Mouse (Mus musculus) heart, embryonic 13.5 days (tissue): Measurements from ENCODE around the gene Clec18a. TPM values are rescaled to one million over a fixed set of nuclear protein-coding genes. Genes with fewer than 3 reads are reported as not detected.
"Not testable (repeated sequence)": the region's sequence is repeated elsewhere in the genome, so short reads cannot be mapped to it uniquely, and the experiment has no call there.

ENCODE experiments used
- ATAC-seq: fragments of 200-750 bp; cut with Nextera tagmentation; 2 replicates; pipeline ENCODE4 v1.8.0; 2017; ENCODE audit warnings: moderate TSS enrichment; ENCODE audit not compliant: insufficient number of reproducible peaks, low FRiP score, low TSS enrichment; ENCODE audit errors: extremely low read depth
- H3K27ac ChIP-seq: fragments of 300-500 bp; sonication (generic); replicated peaks from 2 replicates; pipeline ENCODE4 v1.5.1; 2015; ENCODE audit warnings: moderate library complexity, mild to moderate bottlenecking, inconsistent platforms
- H3K27me3 ChIP-seq: fragments of 300-500 bp; sonication (generic); replicated peaks from 2 replicates; pipeline ENCODE4 v1.6.1; 2015; ENCODE audit warnings: mild to moderate bottlenecking, inconsistent platforms
- H3K36me3 ChIP-seq: fragments of 300-500 bp; sonication (generic); 2 replicates; pipeline ENCODE4 v1.6.1; 2015; ENCODE audit warnings: mild to moderate bottlenecking, inconsistent platforms
- H3K4me1 ChIP-seq: fragments of 300-500 bp; sonication (generic); 2 replicates; pipeline ENCODE4 v1.6.1; 2015; ENCODE audit warnings: inconsistent platforms
- H3K4me2 ChIP-seq: fragments of 300-500 bp; sonication (generic); 2 replicates; pipeline ENCODE4 v1.6.1; 2015; ENCODE audit warnings: inconsistent platforms, mild to moderate bottlenecking, moderate library complexity
- H3K4me3 ChIP-seq: fragments of 300-500 bp; sonication (generic); 2 replicates; pipeline ENCODE4 v1.5.1; 2015; ENCODE audit warnings: moderate library complexity, mild to moderate bottlenecking, inconsistent platforms
- H3K9ac ChIP-seq: fragments of 300-500 bp; sonication (generic); 2 replicates; pipeline ENCODE4 v1.6.1; 2015; ENCODE audit warnings: inconsistent platforms, mild to moderate bottlenecking, moderate library complexity
- H3K9me3 ChIP-seq: fragments of 300-500 bp; sonication (generic); 2 replicates; pipeline ENCODE4 v1.6.1; 2016; ENCODE audit warnings: inconsistent platforms
- WGBS: fragments of 180-500 bp; shearing (Covaris S2); methylation state at CpG from one replicate; pipeline ENCODE4 v1.1.7; 2015; ENCODE audit warnings: mixed read lengths; 5-methylcytosine and 5-hydroxymethylcytosine counted together
- polyA plus RNA-seq: library from polyadenylated mRNA; unstranded; fragments of >200 nt; fragmentation: Nextera tagmentation; extraction: Ambion mirVana; gene quantifications from 2 replicates; pipeline ENCODE4 v1.2.1, GENCODE M21; 2015

The Clec18a gene
- polyA plus RNA-seq, 1 experiment from 2014 or later: not detected

DNA sequence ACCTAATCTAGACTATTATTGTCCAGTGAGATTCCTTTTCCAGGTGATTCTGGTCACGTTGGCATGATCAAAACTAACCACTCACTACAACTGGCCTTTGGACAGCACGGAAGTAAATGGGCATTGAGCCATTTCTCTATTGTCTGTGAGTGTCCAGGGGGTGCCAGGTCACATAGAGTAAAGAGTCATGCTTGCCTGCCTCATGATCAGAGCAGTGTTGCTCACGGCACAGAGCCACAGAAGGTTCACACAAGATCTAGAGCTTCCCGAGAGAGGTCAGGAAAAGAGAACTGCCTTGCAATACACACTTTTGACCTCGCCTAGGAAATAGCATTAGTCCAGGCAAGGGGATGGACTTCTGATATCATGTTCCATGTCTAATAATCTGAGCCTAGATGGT is 12.8 kb downstream of the Clec18a start:
- Histone ChIP-seq H3K9ac (no peak overlapping the region), H3K4me2 (no peak overlapping the region), H3K9me3 (no peaks in the 10 kb centered on the region), H3K27me3 (0 out of 2 replicates have a peak, but pooled peaks cover 3% of the 10 kb centered on the region), H3K36me3 (no peaks in the 10 kb centered on the region), H3K4me1 (peaks cover 5% of the 10 kb centered on the region; the same call in 1 of the 2 replicates), H3K4me3 (no peak overlapping the region), H3K27ac (no peak overlapping the region)
- ATAC-seq: no peak
- WGBS: 54% methylated on average over 5 of the region's 5 CpGs

DNA sequence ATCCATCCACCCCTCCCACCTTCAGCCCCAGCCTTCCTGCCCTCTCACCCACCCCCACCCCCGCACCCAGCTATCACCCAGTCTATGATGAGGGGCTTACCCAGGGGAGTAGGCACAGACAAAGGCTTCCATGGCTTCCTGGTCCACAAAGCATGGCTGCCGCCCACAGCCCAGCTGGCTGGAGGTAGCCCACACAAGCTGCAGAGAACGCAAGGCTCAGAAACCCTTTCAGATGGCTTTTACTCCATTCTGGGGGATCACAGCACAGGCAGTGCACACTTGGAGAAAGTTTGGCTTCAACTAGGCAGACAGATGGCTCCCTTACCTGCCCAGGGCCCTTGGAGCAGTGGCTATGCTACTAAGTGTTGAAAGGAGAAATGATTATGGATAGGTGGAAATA is 16.3 kb downstream of the Clec18a start:
- Histone ChIP-seq H3K9ac (no peak overlapping the region), H3K27ac (no peak overlapping the region), H3K4me1 (peaks cover 5% of the 10 kb centered on the region; the same call in 1 of the 2 replicates), H3K36me3 (no peaks in the 10 kb centered on the region), H3K4me2 (no peak overlapping the region), H3K27me3 (0 out of 2 replicates have a peak, but pooled peaks cover 2% of the 10 kb centered on the region), H3K4me3 (no peak overlapping the region), H3K9me3 (no peaks in the 10 kb centered on the region)
- no peak for ATAC-seq
- 65% methylated on average over 3 of the region's 3 CpGs for WGBS

DNA sequence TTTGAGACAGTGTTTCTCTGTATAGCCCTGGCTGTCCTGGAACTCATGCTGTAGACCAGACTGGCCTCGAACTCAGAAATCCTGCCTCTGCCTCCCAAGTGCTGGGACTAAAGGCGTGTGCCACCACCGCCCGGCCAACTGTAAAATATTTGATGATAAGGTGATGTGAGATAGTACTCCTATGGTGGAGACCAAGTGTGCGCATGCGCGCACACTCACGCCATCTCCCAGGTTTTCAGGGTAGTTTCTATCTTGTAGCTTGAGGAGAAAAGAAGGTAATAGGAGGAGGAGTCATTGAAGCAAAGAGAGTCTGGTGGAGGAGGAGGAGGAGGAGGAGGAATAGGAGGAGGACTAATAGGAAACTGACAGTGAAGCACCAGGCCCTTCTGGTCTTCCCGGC is 23.6 kb downstream of the Clec18a start:
- ATAC-seq, H3K9me3 ChIP-seq: not testable (repeated sequence)

DNA sequence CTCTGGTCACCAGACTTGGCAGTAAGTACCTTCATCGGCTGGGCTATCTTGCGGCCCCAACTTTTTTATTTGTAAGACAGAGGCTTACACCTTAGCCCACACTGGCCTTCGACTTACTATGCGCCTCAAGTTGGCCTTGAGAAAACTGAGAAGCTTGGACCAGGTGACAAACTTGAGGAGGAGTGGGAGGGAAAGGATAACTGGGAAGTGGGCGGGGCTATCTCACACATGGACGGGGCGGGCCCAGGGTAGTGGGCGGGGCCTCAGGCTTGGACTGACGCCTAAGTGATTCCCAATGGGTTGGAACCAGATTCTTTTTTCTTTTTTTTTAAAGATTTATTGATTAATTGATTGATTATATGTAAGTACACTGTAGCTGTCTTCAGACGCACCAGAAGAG is 24.8 kb downstream of the Clec18a start:
- ATAC-seq: no peak
- H3K36me3 ChIP-seq: no peaks in the 10 kb centered on the region
- WGBS: 27% methylated on average over 10 of the region's 10 CpGs

More for the DNA sequence above, 23.6 kb downstream of the Clec18a start:
- not testable (repeated sequence) for H3K4me3 ChIP-seq, H3K4me2 ChIP-seq, H3K27ac ChIP-seq, H3K36me3 ChIP-seq, H3K4me1 ChIP-seq, H3K9ac ChIP-seq
- 82% methylated on average over 9 of the region's 9 CpGs for WGBS
- peaks cover 12% of the 10 kb centered on the region; the same call in 1 of the 2 replicates for H3K27me3 ChIP-seq

DNA sequence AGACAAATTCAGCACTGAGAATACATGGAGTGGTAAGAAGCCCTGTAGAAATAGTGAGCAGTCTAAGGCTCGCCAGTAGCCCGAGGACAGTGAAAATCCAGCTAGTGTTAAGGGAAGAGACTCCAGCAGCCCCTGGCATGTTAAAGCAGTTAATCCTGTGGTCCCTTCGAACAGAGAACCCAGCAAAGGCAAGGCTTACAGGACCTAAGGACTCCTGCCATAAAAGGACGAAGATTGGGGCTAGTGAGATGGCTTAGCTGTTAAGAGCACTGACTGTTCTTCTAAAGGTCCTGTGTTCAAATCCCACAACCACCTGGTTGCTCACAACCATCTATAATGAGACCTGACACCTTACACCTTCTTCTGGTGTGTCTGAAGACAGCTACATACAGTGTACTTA is 25.9 kb downstream of the Clec18a start:
- Histone ChIP-seq H3K4me1 (peaks cover 9% of the 10 kb centered on the region), H3K9ac (no peak overlapping the region), H3K36me3 (no peaks in the 10 kb centered on the region), H3K9me3 (no peaks in the 10 kb centered on the region), H3K4me3 (no peak overlapping the region), H3K27me3 (peaks cover 12% of the 10 kb centered on the region; the same call in 1 of the 2 replicates), H3K4me2 (no peak overlapping the region), H3K27ac (no peak overlapping the region)
- WGBS: 66% methylated on average over 4 of the region's 4 CpGs
- ATAC-seq: no peak

More for the DNA sequence above, 24.8 kb downstream of the Clec18a start:
- no peak overlapping the region for H3K27ac ChIP-seq
- H3K27me3 ChIP-seq: peaks cover 12% of the 10 kb centered on the region; the same call in 1 of the 2 replicates
- H3K9me3 ChIP-seq: no peaks in the 10 kb centered on the region
- no peak overlapping the region for H3K4me3 ChIP-seq
- no peak overlapping the region for H3K9ac ChIP-seq
- no peak overlapping the region for H3K4me2 ChIP-seq
- H3K4me1 ChIP-seq: no peaks in the 10 kb centered on the region

DNA sequence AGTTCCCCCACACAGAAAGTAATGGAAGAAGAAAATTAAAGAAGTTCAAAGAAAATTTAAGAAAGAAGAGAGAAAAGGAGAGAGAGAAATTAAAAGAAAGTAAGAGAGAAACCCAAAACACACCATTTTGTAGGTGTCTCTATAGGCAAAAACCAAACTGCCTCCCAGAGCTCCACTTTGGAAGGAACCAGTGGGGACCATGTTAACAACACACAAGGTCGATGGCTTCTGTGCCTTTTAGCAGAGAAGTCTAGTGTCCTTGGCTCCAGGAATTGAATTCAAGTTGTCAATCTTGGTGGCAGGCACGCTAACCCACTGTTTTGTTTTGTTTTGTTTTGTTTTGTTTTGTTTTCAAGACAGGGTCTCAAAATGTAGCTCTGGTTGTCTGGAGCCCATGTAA is 29.3 kb downstream of the Clec18a start:
- ATAC-seq: no peak
- H3K4me3 ChIP-seq: peak overlapping the region; percentile 77
- H3K9ac ChIP-seq: no peak overlapping the region
- H3K4me2 ChIP-seq: peak overlapping the region; percentile 91
- no peaks in the 10 kb centered on the region for H3K9me3 ChIP-seq
- H3K4me1 ChIP-seq: peaks cover 32% of the 10 kb centered on the region
- peaks cover 2% of the 10 kb centered on the region; the same call in 1 of the 2 replicates for H3K36me3 ChIP-seq
- H3K27ac ChIP-seq: no peak overlapping the region
- WGBS: 42% methylated on average over 2 of the region's 2 CpGs
- H3K27me3 ChIP-seq: peaks cover 12% of the 10 kb centered on the region; the same call in 1 of the 2 replicates

DNA sequence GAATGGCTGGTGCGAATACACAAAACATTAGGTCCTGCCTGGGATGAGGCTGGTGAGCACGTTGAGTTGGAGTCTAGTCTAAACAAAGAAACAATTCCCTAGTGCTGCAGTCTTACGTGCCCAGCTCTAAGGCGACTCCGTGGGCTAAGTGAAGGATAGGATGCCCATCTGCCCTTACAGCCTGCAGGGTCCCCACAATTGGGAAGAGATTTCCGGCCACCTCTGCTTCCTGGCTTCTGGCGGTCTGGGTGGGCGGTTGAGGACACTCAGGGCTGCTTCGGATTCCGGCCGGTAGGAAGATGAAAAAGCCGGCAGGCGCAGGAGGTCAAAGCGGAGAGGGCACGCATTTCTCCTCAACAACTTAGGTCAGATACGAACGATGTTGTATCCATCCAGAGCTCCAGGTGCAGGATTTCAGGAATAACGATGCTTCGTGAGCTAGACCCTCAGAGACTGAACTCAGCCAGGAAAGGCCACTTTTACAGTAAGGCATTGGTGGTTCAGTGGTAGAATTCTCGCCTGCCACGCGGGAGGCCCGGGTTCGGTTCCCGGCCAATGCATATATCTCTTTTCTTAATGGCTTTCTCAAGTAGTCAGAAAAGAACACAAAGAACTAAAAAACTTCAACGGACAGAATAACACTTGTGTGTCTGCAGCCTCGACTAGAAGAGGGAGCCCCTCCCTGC is 30.0 kb downstream of the Clec18a start:
- Histone ChIP-seq H3K4me1 (peaks cover 39% of the 10 kb centered on the region), H3K4me3 (peak overlapping the region; percentile 77), H3K27ac (peak overlapping the region; percentile 50; the same call in 1 of the 2 replicates), H3K4me2 (peak overlapping the region; percentile 91), H3K9ac (peak overlapping the region; percentile 82), H3K9me3 (no peaks in the 10 kb centered on the region), H3K27me3 (peaks cover 12% of the 10 kb centered on the region; the same call in 1 of the 2 replicates), H3K36me3 (peaks cover 5% of the 10 kb centered on the region; the same call in 1 of the 2 replicates)
- WGBS: under 1% methylated on average over 27 of the region's 27 CpGs
- ATAC-seq: no peak; the same call in 1 of the 2 replicates

DNA sequence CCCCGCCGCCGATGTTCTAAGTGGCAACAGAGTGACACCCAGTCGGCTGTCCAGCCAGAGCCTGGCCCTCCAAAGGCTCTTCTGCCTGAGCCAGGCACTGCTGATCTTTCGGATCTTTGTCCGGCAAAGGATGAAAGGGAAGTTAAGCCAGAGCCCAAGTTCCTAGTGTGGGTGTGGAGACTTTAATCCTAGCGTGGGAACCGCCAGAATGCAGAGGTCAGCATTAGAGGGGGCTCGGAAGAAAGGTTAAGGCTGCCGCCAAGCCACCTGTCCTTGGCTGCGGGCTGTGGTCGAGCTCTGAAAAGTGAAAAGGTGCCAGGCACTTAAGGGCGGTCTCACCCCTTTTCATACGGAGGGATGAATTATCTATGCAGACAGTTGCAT is 30.5 kb downstream of the Clec18a start:
- Histone ChIP-seq H3K36me3 (peaks cover 5% of the 10 kb centered on the region; the same call in 1 of the 2 replicates), H3K9me3 (no peaks in the 10 kb centered on the region), H3K27me3 (peaks cover 12% of the 10 kb centered on the region; the same call in 1 of the 2 replicates), H3K27ac (no peak overlapping the region), H3K4me2 (peak overlapping the region; percentile 91), H3K4me3 (peak overlapping the region; percentile 77), H3K9ac (peak overlapping the region; percentile 82), H3K4me1 (peaks cover 42% of the 10 kb centered on the region)
- WGBS: 0% methylated on average over 14 of the region's 14 CpGs
- no peak for ATAC-seq

DNA sequence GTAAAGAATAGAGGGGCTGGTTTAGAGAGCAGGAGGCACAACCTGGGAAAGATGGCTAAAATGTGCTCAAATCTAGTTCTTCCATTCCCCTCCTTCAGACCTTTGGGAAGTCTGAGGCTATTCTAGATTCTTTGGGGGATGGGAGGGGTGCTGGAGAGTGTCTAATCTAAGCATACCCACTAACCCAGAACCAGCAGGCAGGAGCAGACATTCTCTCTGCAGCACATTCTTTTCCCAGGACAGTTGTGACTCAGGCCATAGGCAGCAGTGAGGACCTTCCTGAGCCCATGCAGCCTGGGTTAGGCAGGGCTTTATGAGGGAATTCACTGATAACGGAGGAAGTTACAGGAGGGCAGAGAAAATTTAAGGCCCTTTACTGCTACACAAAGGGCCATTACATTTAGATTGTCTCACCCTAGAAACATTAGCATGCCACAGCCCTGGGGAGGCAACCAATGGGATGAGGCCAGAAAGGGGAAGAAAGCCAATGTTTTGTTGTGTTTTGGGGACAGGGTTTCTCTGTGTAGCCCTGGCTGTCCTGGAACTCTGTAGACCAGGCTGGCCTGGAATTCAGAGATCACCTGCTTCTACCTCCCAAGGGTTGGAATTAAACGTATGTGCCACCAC is 33.2 kb downstream of the Clec18a start:
- ATAC-seq: no peak
- 51% methylated on average over 2 of the region's 2 CpGs for WGBS
- H3K4me1 ChIP-seq: peaks cover 42% of the 10 kb centered on the region

DNA sequence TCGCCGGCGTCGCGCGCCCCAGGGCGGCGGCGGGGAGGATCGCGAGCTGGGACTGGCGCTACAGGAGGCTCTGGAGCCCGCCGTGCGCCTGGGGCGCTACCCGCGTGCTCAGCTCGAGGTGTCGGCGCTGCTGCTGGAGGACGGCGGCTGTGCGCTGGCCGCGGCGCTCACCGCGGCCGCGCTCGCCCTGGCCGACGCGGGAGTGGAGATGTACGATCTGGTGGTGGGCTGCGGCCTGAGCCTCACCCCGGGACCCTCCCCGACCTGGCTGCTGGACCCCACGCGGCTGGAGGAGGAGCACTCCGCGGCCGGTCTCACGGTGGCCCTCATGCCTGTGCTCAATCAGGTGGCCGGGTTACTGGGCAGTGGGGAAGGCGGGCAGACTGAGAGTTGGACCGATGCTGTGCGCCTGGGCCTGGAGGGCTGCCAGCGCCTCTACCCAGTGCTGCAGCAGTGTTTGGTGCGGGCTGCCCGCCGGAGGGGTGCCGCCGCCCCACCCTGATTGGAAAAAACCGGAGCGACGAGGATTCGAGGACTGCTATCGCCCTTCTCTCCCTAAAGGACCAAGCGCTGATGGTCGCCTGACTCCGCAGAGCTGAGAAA is 35.4 kb downstream of the Clec18a start:
- Histone ChIP-seq H3K4me3 (peak overlapping the region; percentile 88), H3K4me1 (peaks cover 38% of the 10 kb centered on the region), H3K9ac (peak overlapping the region; percentile 96), H3K27me3 (no peaks in the 10 kb centered on the region), H3K36me3 (peaks cover 46% of the 10 kb centered on the region), H3K4me2 (peak overlapping the region; percentile 99), H3K9me3 (no peaks in the 10 kb centered on the region), H3K27ac (peak overlapping the region; percentile 92)
- ATAC-seq: peak; percentile 49; the same call in 1 of the 2 replicates
- under 1% methylated on average over 63 of the region's 63 CpGs for WGBS

More for the DNA sequence above, 33.2 kb downstream of the Clec18a start:
- no peaks in the 10 kb centered on the region for H3K9me3 ChIP-seq
- no peak overlapping the region for H3K4me2 ChIP-seq
- H3K4me3 ChIP-seq: no peak overlapping the region
- H3K27ac ChIP-seq: peak overlapping the region; percentile 42
- H3K36me3 ChIP-seq: peaks cover 23% of the 10 kb centered on the region
- H3K9ac ChIP-seq: peak overlapping the region; percentile 44
- no peaks in the 10 kb centered on the region for H3K27me3 ChIP-seq

DNA sequence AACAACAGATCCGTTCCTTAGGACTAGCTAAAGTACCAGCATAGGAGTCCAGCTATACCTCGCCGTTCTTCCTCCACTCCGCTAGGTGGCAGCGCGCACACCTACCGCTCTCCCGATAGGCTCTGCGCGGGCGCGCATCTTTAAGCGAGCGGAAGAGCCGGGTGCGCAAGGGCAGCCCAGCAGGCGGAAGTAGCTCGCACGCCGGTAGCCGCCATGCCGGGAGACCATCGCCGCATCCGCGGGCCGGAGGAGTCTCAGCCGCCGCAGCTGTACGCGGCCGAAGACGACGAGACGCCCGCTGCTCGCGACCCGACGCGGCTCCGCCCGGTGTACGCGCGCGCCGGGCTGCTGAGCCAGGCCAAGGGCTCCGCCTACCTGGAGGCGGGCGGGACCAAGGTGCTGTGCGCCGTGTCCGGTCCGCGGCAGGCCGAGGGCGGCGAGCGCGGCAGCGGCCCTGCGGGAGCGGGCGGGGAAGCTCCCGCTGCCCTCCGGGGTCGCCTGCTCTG is 36.0 kb downstream of the Clec18a start, which contains the start of gene Exosc6:
Gene Exosc6 (plus strand): TSS at position 182 of the 506 bp plus-strand sequence.
- H3K27ac ChIP-seq: peak within 1 kb of the TSS; percentile 92
- H3K9ac ChIP-seq: peak within 1 kb of the TSS; percentile 96
- peak within 1 kb of the TSS; percentile 99 for H3K4me2 ChIP-seq
- no peaks in the 10 kb centered on the region for H3K9me3 ChIP-seq
- peak; percentile 85 for ATAC-seq
- H3K36me3 ChIP-seq: peaks cover 52% of the 10 kb centered on the region
- WGBS: under 1% methylated on average over 51 of the region's 68 CpGs
- H3K4me1 ChIP-seq: peaks cover 32% of the 10 kb centered on the region
- H3K27me3 ChIP-seq: no peaks in the 10 kb centered on the region
- H3K4me3 ChIP-seq: peak within 1 kb of the TSS; percentile 88
